Mouse (Mus musculus) forebrain, embryonic 14.5 days (tissue): Measurements from ENCODE around the gene Ect2l. TPM values are rescaled to one million over a fixed set of nuclear protein-coding genes. Genes with fewer than 3 reads are reported as not detected.

Experiments used
- ATAC-seq: fragments of 200-750 bp; cut with Nextera tagmentation; 2 replicates; pipeline ENCODE4 v1.8.0; 2017; ENCODE audit warnings: mild to moderate bottlenecking, moderate library complexity
- DNase-seq: peaks from one replicate; pipeline ENCODE4 v3.0.0-alpha.2; 2015; ENCODE audit warnings: low spot score
- H3K27ac ChIP-seq: fragments of 300-500 bp; sonication (generic); 2 replicates; pipeline ENCODE4 v1.5.1; 2014; ENCODE audit warnings: low read depth, mild to moderate bottlenecking, control low read depth, low read length, moderate library complexity
- H3K27me3 ChIP-seq: fragments of 300-500 bp; sonication (generic); replicated peaks from 2 replicates; pipeline ENCODE4 v1.6.1; 2014; ENCODE audit warnings: low read length, control low read depth, mixed read lengths; ENCODE audit not compliant: control insufficient read depth, insufficient read depth
- H3K36me3 ChIP-seq: fragments of 300-500 bp; sonication (generic); 2 replicates; pipeline ENCODE4 v1.6.1; 2014; ENCODE audit warnings: low read length, control low read depth; ENCODE audit not compliant: control insufficient read depth, insufficient read depth
- H3K4me1 ChIP-seq: fragments of 300-500 bp; sonication (generic); 2 replicates; pipeline ENCODE4 v1.6.1; 2014; ENCODE audit warnings: antibody characterized with exemption, low read length, control low read depth; ENCODE audit not compliant: control insufficient read depth, insufficient read depth
- H3K4me2 ChIP-seq: fragments of 300-500 bp; sonication (generic); 2 replicates; pipeline ENCODE4 v1.6.1; 2014; ENCODE audit warnings: mild to moderate bottlenecking, control low read depth, low read length
- H3K4me3 ChIP-seq: fragments of 300-500 bp; sonication (generic); 2 replicates; pipeline ENCODE4 v1.5.1; 2014; ENCODE audit warnings: low read depth, low read length, control low read depth
- H3K9ac ChIP-seq: fragments of 300-500 bp; sonication (generic); 2 replicates; pipeline ENCODE4 v1.6.1; 2014; ENCODE audit warnings: mild to moderate bottlenecking, low read length, control low read depth, moderate library complexity
- H3K9me3 ChIP-seq: fragments of 300-500 bp; sonication (generic); replicated peaks from 2 replicates; pipeline ENCODE4 v1.6.1; 2016; ENCODE audit warnings: low read length, control low read depth, mixed read lengths; ENCODE audit not compliant: control insufficient read depth
- WGBS: fragments of 180-500 bp; shearing (Covaris S2); extraction: QIAGEN DNeasy Blood & Tissue Kit; methylation state at CpG from one replicate; pipeline ENCODE4 v1.1.7; 2014; 5-methylcytosine and 5-hydroxymethylcytosine counted together
- polyA plus RNA-seq: library from polyadenylated mRNA; unstranded; fragments of >200 nt; fragmentation: Nextera tagmentation; extraction: Ambion mirVana; gene quantifications from 2 replicates; pipeline ENCODE4 v1.2.1, GENCODE M21; 2014

Gene Ect2l
- polyA plus RNA-seq, 1 experiment from 2014 or later: 0.27 TPM

GRCm38 (mm10) chr10:18131666-18132650, 78.7 kb downstream of the Ect2l start:
- H3K27ac ChIP-seq: no peak overlapping the region
- no peak overlapping the region for H3K4me2 ChIP-seq
- no peaks in the 10 kb centered on the region for H3K36me3 ChIP-seq
- no peak for ATAC-seq
- H3K9ac ChIP-seq: no peak overlapping the region
- H3K4me1 ChIP-seq: no peaks in the 10 kb centered on the region
- no peaks in the 10 kb centered on the region for H3K9me3 ChIP-seq
- no peaks in the 10 kb centered on the region for H3K27me3 ChIP-seq
- WGBS: 89% methylated on average over 10 of the region's 10 CpGs
- H3K4me3 ChIP-seq: no peak overlapping the region
- DNase-seq: no peak

DNA sequence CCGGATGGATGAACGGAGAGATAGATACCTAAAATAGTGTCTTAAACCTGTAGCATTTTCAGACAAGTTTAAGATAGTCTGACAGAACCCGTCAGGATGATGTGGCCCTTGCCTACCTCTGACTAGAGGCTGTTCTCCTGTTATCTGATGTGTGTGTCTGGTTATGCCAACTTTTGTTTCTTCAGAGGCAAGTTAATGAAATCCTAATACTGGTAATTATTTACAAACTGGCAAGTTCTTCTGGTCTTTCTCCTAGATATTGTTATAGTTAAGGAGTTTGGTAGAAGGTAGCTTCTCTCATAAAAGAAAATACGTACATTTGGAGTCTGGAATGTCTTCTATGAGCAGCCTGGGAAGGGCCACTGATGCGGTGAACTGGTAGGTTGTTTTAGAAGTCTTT, 80.4 kb downstream of the Ect2l start:
- Histone ChIP-seq H3K4me1 (no peaks in the 10 kb centered on the region), H3K9me3 (no peaks in the 10 kb centered on the region), H3K4me2 (no peak overlapping the region), H3K27ac (no peak overlapping the region), H3K9ac (no peak overlapping the region), H3K36me3 (peaks cover 8% of the 10 kb centered on the region), H3K4me3 (no peak overlapping the region), H3K27me3 (no peaks in the 10 kb centered on the region)
- WGBS: 95% methylated on average over 5 of the region's 5 CpGs
- DNase-seq (no peak), ATAC-seq (no peak)

DNA sequence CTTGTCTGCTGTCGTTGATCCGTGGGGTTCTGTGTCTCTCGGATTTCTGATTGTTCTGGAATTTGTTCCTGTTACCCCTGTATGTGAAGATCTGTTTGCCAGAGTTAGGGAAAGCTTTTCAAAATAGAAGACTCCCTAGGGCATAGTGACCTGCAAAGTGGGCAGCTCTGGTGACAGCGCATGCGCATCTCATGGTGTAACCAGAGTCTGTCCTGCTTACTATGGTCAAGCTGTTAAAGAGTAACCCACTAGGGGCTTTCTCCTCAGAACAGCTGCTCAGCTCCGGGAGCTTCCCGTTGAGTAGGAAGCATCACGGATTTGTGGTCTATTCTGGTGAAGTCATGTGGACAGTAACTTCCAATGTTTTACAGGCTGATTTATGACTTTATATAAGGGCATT, 92.4 kb downstream of the Ect2l start:
- no peak overlapping the region for H3K4me2 ChIP-seq
- no peak for ATAC-seq
- no peak for DNase-seq
- no peaks in the 10 kb centered on the region for H3K9me3 ChIP-seq
- no peak overlapping the region for H3K4me3 ChIP-seq
- H3K9ac ChIP-seq: no peak overlapping the region
- no peaks in the 10 kb centered on the region for H3K4me1 ChIP-seq
- 92% methylated on average over 8 of the region's 8 CpGs for WGBS
- H3K36me3 ChIP-seq: peaks cover 69% of the 10 kb centered on the region
- H3K27me3 ChIP-seq: no peaks in the 10 kb centered on the region
- H3K27ac ChIP-seq: no peak overlapping the region

GRCm38 (mm10) chr10:18113473-18114093, 97.1 kb downstream of the Ect2l start:
- Histone ChIP-seq H3K4me2 (no peak overlapping the region), H3K36me3 (peaks cover 23% of the 10 kb centered on the region), H3K4me1 (no peaks in the 10 kb centered on the region), H3K4me3 (no peak overlapping the region), H3K27ac (no peak overlapping the region), H3K9ac (no peak overlapping the region), H3K27me3 (no peaks in the 10 kb centered on the region), H3K9me3 (no peaks in the 10 kb centered on the region)
- DNase-seq (no peak), ATAC-seq (no peak)
- WGBS: 80% methylated on average over 10 of the region's 10 CpGs

GRCm38 (mm10) chr10:18110940-18111339, 99.8 kb downstream of the Ect2l start:
- DNase-seq (no peak), ATAC-seq (peak; percentile 46; the same call in 1 of the 2 replicates)
- H3K4me3 ChIP-seq: no peak overlapping the region

DNA sequence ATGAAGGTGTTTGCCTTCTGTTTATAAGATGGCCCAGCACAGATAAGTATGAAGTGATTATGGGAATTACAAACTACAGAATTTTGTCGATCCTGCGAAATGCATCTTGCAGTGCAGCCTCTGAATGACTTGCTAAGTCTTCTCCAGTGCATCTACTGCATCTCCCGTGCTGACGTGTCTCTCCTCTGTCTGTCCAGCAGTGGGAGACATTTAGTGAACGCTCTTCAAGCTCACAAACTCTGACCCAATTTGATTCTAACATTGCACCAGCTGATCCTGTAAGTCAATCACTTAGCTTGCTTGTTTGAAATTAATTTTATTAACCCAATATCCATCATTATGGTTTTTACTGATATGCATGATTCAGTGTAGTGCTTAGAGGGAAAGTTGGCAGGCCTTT, 103.2 kb downstream of the Ect2l start:
- Histone ChIP-seq H3K4me1 (no peaks in the 10 kb centered on the region), H3K27ac (no peak overlapping the region), H3K9ac (no peak overlapping the region), H3K4me2 (no peak overlapping the region), H3K36me3 (peaks cover 22% of the 10 kb centered on the region), H3K4me3 (no peak overlapping the region), H3K9me3 (no peaks in the 10 kb centered on the region), H3K27me3 (no peaks in the 10 kb centered on the region)
- ATAC-seq (no peak), DNase-seq (peak; percentile 10)
- WGBS: 80% methylated on average over 5 of the region's 5 CpGs

More at GRCm38 (mm10) chr10:18110940-18111339, 99.8 kb downstream of the Ect2l start:
- Histone ChIP-seq H3K4me2 (no peak overlapping the region), H3K27ac (no peak overlapping the region), H3K36me3 (peaks cover 17% of the 10 kb centered on the region), H3K27me3 (no peaks in the 10 kb centered on the region), H3K9me3 (no peaks in the 10 kb centered on the region), H3K9ac (no peak overlapping the region), H3K4me1 (no peaks in the 10 kb centered on the region)

DNA sequence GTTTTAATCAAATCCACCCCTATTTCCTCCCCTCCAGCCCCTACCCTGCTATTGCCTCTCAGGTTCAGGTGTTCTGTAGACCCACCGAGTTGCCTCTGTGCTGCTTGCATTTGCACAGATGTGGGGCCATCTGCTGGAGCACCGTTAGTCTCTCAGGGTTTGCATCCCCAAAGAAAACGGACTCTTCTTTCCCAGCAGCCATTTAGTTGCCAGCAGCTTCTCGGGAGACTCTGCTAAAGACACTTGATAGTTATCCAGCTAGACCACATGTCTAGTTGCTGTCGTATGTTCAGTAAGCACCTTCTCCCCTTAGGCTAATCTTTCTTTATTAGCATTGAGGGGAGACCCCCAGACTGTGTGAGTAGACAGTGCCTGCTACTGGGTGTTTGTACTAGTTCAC, 108.5 kb downstream of the Ect2l start:
- Histone ChIP-seq H3K27ac (no peak overlapping the region), H3K9ac (no peak overlapping the region), H3K27me3 (no peaks in the 10 kb centered on the region), H3K4me1 (no peaks in the 10 kb centered on the region), H3K9me3 (no peaks in the 10 kb centered on the region), H3K4me2 (no peak overlapping the region), H3K36me3 (peaks cover 30% of the 10 kb centered on the region), H3K4me3 (no peak overlapping the region)
- DNase-seq: no peak
- ATAC-seq: no peak
- 64% methylated on average over 5 of the region's 5 CpGs for WGBS

DNA sequence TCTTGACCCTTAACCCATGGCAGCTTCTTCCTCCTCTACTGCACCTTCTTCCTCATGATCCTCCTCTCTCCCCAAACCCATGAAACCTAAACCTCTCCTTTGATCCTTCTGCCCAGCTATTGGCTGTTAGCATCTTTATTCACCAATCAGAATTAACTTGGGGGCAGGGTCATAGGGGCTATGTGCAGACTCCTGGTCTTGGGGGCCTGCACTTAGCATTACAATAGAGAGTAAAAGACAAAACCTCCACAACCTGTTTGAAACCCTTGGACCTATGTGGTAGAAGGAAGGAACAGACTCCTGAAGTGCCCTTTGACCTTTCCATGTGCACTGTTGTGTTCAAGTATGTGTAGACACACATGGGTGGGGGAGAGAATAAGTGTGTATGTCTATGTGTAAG, 120.0 kb downstream of the Ect2l start:
- no peak overlapping the region for H3K4me2 ChIP-seq
- H3K4me1 ChIP-seq: no peaks in the 10 kb centered on the region
- no peak overlapping the region for H3K27ac ChIP-seq
- no peaks in the 10 kb centered on the region for H3K27me3 ChIP-seq
- ATAC-seq (no peak), DNase-seq (no peak)
- H3K4me3 ChIP-seq: no peak overlapping the region
- no peak overlapping the region for H3K9ac ChIP-seq
- H3K36me3 ChIP-seq: peaks cover 25% of the 10 kb centered on the region
- 0 out of 2 replicates have a peak, but pooled peaks cover 6% of the 10 kb centered on the region for H3K9me3 ChIP-seq

DNA sequence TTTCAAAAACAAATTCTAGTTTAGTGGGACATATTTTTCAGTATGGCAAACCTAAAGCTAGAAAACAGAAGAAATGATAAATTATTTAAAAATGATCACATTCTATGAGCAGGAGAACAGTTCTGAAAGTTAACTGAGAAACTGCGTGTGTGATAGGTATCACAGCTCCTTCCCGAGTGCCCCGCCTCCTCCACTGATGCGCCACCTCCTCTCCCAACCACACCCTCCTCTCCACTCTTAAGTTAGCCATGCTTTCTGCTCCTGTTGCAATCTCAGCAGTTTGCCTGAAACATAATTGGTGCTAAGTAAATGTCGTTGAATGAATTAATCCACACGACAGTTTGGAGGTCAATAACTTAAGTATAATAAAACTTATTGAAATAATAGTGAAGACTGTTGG, 127.9 kb downstream of the Ect2l start:
- DNase-seq (no peak), ATAC-seq (no peak)
- Histone ChIP-seq H3K4me2 (no peak overlapping the region), H3K36me3 (no peaks in the 10 kb centered on the region), H3K27ac (no peak overlapping the region), H3K4me3 (no peak overlapping the region), H3K4me1 (no peaks in the 10 kb centered on the region; the same call in 1 of the 2 replicates), H3K9me3 (0 out of 2 replicates have a peak, but pooled peaks cover 6% of the 10 kb centered on the region), H3K9ac (no peak overlapping the region), H3K27me3 (no peaks in the 10 kb centered on the region)
- WGBS: 97% methylated on average over 6 of the region's 6 CpGs
